Mouse (Mus musculus) liver, embryonic 15.5 days (tissue): Measurements from ENCODE around the gene Pbld1. TPM values are rescaled to one million over a fixed set of nuclear protein-coding genes. Genes with fewer than 3 reads are reported as not detected.

Source experiments
- ATAC-seq: fragments of 200-750 bp; cut with Nextera tagmentation; 2 replicates; pipeline ENCODE4 v1.8.0; 2017; ENCODE audit warnings: moderate number of reproducible peaks, mild to moderate bottlenecking, moderate library complexity; ENCODE audit not compliant: insufficient read depth
- H3K27ac ChIP-seq: fragments of 300-500 bp; sonication (generic); replicated peaks from 2 replicates; pipeline ENCODE4 v1.5.1; 2015; ENCODE audit warnings: mild to moderate bottlenecking, inconsistent platforms
- H3K27me3 ChIP-seq: fragments of 300-500 bp; sonication (generic); 2 replicates; pipeline ENCODE4 v1.6.1; 2015; ENCODE audit warnings: mild to moderate bottlenecking, inconsistent platforms
- H3K36me3 ChIP-seq: fragments of 300-500 bp; sonication (generic); replicated peaks from 2 replicates; pipeline ENCODE4 v1.6.1; 2015; ENCODE audit warnings: moderate library complexity, mild to moderate bottlenecking, inconsistent platforms
- H3K4me1 ChIP-seq: fragments of 300-500 bp; sonication (generic); replicated peaks from 2 replicates; pipeline ENCODE4 v1.6.1; 2015; ENCODE audit warnings: inconsistent platforms
- H3K4me2 ChIP-seq: fragments of 300-500 bp; sonication (generic); 2 replicates; pipeline ENCODE4 v1.6.1; 2015; ENCODE audit warnings: moderate library complexity, mild to moderate bottlenecking, inconsistent platforms
- H3K4me3 ChIP-seq: fragments of 300-500 bp; sonication (generic); replicated peaks from 2 replicates; pipeline ENCODE4 v1.5.1; 2015; ENCODE audit warnings: mild to moderate bottlenecking, inconsistent platforms
- H3K9ac ChIP-seq: fragments of 300-500 bp; sonication (generic); 2 replicates; pipeline ENCODE4 v1.6.1; 2015; ENCODE audit warnings: moderate library complexity, mild to moderate bottlenecking, inconsistent platforms
- H3K9me3 ChIP-seq: fragments of 300-500 bp; sonication (generic); replicated peaks from 2 replicates; pipeline ENCODE4 v1.6.1; 2016; ENCODE audit warnings: inconsistent platforms
- WGBS: fragments of 180-500 bp; shearing (Covaris S2); methylation state at CpG from one replicate; pipeline ENCODE4 v1.1.7; 2015; ENCODE audit warnings: mixed read lengths; ENCODE audit not compliant: insufficient replicate concordance; 5-methylcytosine and 5-hydroxymethylcytosine counted together
- polyA plus RNA-seq: library from polyadenylated mRNA; unstranded; fragments of >200 nt; fragmentation: Nextera tagmentation; extraction: Ambion mirVana; gene quantifications from 2 replicates; pipeline ENCODE4 v1.2.1, GENCODE M21; 2015

Pbld1 gene
- polyA plus RNA-seq, 1 experiment from 2014 or later, result 17.9 TPM

DNA sequence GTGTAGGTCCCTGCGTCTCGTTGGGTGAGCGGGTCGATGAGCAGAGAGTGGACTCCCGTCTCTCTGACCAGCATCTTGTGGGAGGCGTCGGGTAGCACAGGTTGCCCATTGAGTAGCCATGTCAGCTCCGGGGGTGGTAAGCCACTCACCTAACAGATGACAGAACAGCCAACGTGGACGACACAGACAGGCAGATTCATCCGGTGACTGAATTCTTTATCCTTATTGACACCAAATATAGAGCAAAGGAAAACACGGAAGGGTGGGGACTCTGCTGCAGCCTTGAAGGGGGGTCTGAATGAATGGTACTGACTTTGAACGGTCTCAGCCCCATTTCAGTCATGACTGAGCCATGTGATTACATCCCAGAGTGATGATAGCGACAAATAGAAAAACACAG, 62.0 kb downstream of the Pbld1 start:
- H3K27me3 ChIP-seq, result no peaks in the 10 kb centered on the region
- H3K4me3 ChIP-seq, result no peak overlapping the region
- no peak overlapping the region for H3K9ac ChIP-seq
- ATAC-seq, result no peak
- no peak overlapping the region for H3K27ac ChIP-seq
- no peaks in the 10 kb centered on the region for H3K36me3 ChIP-seq
- H3K4me1 ChIP-seq, result no peaks in the 10 kb centered on the region
- 76% methylated on average over 14 of the region's 14 CpGs for WGBS
- H3K9me3 ChIP-seq, result no peaks in the 10 kb centered on the region
- no peak overlapping the region for H3K4me2 ChIP-seq

DNA sequence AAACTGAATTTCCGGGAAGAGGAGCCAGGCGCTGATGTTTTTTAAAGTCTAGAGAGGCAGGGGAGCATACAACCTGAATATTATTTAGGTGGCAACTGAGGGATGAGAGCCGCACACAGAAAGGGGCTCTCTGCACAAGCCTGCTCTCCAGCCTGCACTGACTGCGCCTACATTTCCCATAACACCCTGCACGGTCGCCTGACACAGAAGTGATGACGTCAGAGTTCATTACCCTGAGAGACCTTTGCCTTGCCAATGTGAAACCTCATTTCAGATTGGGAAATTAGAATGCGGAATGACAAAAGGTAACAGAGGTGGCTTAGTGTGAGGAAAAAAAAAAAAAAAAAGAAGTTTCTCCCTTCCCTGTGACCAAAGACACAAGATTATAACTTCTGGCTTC, 62.6 kb downstream of the Pbld1 start:
- no peak overlapping the region for H3K4me3 ChIP-seq
- ATAC-seq, result no peak
- 34% methylated on average over 8 of the region's 8 CpGs for WGBS
- H3K27ac ChIP-seq, result no peak overlapping the region
- H3K36me3 ChIP-seq, result no peaks in the 10 kb centered on the region
- H3K9me3 ChIP-seq, result no peaks in the 10 kb centered on the region
- no peaks in the 10 kb centered on the region for H3K4me1 ChIP-seq
- H3K27me3 ChIP-seq, result no peaks in the 10 kb centered on the region
- H3K4me2 ChIP-seq, result no peak overlapping the region
- no peak overlapping the region for H3K9ac ChIP-seq

DNA sequence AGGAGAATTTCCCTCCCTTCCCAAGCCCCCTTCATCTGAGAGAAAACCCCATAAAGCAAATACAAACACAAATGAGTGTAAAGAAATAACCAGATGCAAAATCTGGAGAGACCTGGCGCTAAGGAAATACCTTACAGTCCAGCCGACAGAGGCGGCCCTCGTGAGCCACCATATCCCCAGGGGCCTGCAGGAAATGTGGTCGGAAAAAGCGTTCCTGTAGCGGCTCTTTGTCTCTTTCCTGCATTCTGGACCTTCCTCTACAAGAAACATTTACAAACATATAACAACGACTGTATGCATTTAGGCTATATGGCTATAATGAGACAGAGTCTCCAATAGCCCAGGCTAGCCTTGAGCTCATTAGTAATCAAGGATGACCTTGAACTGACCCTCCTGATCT, 63.2 kb downstream of the Pbld1 start:
- Histone ChIP-seq H3K27ac (no peak overlapping the region), H3K9ac (no peak overlapping the region), H3K4me2 (no peak overlapping the region), H3K9me3 (no peaks in the 10 kb centered on the region), H3K4me3 (no peak overlapping the region), H3K36me3 (no peaks in the 10 kb centered on the region), H3K27me3 (0 out of 2 replicates have a peak, but pooled peaks cover under 1% of the 10 kb centered on the region), H3K4me1 (no peaks in the 10 kb centered on the region)
- ATAC-seq, result no peak
- 62% methylated on average over 8 of the region's 8 CpGs for WGBS

DNA sequence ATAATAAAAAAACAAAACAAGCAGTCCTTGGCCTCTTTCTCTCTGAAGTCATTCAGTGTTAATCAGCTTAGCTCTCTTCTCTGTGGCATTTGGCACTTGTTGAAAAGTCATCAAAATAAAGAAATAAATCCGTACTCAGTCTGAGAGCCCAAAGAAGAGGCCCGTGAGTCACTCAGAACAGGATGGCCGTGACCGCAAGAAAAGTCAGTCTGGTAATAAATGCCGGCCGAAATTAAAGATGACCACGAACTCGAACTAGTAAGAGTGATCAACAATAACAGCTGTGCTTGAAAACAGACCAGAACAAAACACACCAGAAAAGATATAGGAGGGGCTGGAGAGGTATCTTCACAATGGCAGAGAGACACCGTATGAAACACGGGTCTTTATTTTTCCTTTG, 64.1 kb downstream of the Pbld1 start:
- no peak for ATAC-seq
- 77% methylated on average over 10 of the region's 10 CpGs for WGBS
- Histone ChIP-seq H3K4me2 (no peak overlapping the region), H3K9ac (no peak overlapping the region), H3K4me1 (no peaks in the 10 kb centered on the region), H3K9me3 (no peaks in the 10 kb centered on the region), H3K36me3 (no peaks in the 10 kb centered on the region), H3K27me3 (0 out of 2 replicates have a peak, but pooled peaks cover 2% of the 10 kb centered on the region), H3K4me3 (no peak overlapping the region), H3K27ac (no peak overlapping the region)

- Histone ChIP-seq H3K4me3 (no peak overlapping the region), H3K9me3 (no peaks in the 10 kb centered on the region), H3K4me1 (no peaks in the 10 kb centered on the region), H3K36me3 (no peaks in the 10 kb centered on the region), H3K27me3 (0 out of 2 replicates have a peak, but pooled peaks cover 2% of the 10 kb centered on the region), H3K27ac (no peak overlapping the region), H3K9ac (no peak overlapping the region), H3K4me2 (no peak overlapping the region)
- WGBS, result 42% methylated on average over 11 of the region's 11 CpGs
- no peak for ATAC-seq
These were observed 65.4 kb downstream of the Pbld1 start for GRCm38 (mm10) chr10:63125343-63125742.

DNA sequence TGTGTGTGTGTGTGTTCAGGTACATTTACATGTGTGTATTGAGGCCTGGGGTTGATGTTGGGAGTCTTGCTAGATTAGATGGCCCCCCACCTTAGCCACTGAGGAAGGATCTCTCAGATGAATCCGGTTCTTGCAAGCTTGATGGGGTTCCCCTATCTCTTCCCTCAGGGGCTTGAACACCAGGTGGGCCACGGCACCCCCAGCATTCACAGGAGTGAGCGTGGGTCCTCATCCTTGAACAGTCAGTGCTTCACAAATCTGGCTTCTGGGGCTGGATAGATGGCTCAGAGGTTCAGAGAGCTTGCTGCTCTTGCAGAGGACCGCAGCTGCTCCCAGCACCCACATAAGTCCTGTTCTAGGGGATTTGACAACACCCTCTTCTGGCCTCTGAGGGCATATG, 66.2 kb downstream of the Pbld1 start:
- 63% methylated on average over 4 of the region's 4 CpGs for WGBS
- Histone ChIP-seq H3K4me3 (no peak overlapping the region), H3K9ac (no peak overlapping the region), H3K9me3 (no peaks in the 10 kb centered on the region), H3K36me3 (no peaks in the 10 kb centered on the region), H3K27ac (no peak overlapping the region), H3K4me1 (no peaks in the 10 kb centered on the region), H3K4me2 (no peak overlapping the region), H3K27me3 (0 out of 2 replicates have a peak, but pooled peaks cover 2% of the 10 kb centered on the region)
- ATAC-seq, result no peak

DNA sequence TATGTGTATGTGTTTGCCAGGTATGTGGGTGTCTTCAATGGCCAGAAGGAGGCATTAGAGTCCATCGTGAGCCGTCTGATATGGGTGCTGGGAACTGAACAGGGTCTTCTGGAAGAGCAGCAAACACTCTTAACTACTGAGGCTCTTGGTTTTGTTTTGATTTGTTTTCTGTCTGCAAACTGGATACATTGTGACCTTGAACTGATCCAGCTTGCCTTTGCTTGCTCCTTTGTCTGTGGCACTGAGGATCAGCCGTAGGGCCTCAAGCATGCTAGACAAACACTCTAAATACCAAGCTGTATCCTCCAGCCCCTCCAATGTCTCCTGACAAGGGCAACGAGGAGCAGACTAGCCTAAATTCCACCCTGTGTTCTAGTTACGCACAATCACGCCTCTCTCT, 67.2 kb downstream of the Pbld1 start:
- no peaks in the 10 kb centered on the region for H3K4me1 ChIP-seq
- H3K27me3 ChIP-seq, result 0 out of 2 replicates have a peak, but pooled peaks cover 2% of the 10 kb centered on the region
- H3K9me3 ChIP-seq, result no peaks in the 10 kb centered on the region
- ATAC-seq, result no peak
- H3K4me3 ChIP-seq, result no peak overlapping the region
- H3K36me3 ChIP-seq, result no peaks in the 10 kb centered on the region
- WGBS, result 71% methylated on average over 6 of the region's 6 CpGs
- no peak overlapping the region for H3K9ac ChIP-seq
- H3K4me2 ChIP-seq, result no peak overlapping the region
- H3K27ac ChIP-seq, result no peak overlapping the region

Other genes with a start within 250 kb of the Pbld1 start
- 1.6 and 2.3 TPM in 2 replicates for gene Tet1, start 151.2 kb upstream of the Pbld1 start, polyA plus RNA-seq
- 7.8 and 8.1 TPM in 2 replicates for gene Slc25a16, start 139.5 kb upstream of the Pbld1 start, polyA plus RNA-seq
- gene Dna2, start 113.1 kb upstream of the Pbld1 start, polyA plus RNA-seq, result 24.4 TPM in 2 replicates
- gene Rufy2, start 79.9 kb upstream of the Pbld1 start, polyA plus RNA-seq, result 1.8 and 2.2 TPM in 2 replicates
- 21.0 and 21.7 TPM in 2 replicates for gene Hnrnph3, start 35.9 kb upstream of the Pbld1 start, polyA plus RNA-seq
- gene Pbld2, start 35.8 kb upstream of the Pbld1 start, polyA plus RNA-seq, result 3.4 and 4.4 TPM in 2 replicates
- not detected in 2 replicates for gene Atoh7, start 39.5 kb downstream of the Pbld1 start, polyA plus RNA-seq
- gene Mypn, start 143.8 kb downstream of the Pbld1 start, polyA plus RNA-seq, result 0.21 and 0.30 TPM in 2 replicates
- gene Herc4, start 183.6 kb downstream of the Pbld1 start, polyA plus RNA-seq, result 26.8 and 31.3 TPM in 2 replicates